23 mouse cellular contexts compared by ENCODE assay signal in the genomic region with DNA sequence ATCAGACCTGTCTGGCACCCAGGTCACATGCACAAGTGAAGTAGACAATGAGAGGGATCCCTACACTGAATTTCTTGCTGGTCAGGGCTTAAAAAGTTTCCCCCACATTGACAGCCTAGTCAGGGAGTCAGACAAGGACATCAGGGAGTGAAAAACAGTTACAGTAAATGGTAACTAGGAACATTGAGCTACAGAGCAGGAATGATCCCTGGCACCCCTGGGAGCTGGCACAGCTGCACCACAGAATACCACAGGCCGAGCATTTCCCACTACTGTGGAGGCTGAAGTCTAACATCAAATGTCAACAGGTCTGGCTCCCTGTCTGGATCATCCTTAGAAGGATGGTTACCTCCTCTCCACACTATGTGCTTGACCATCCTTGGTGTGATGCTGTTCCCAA.
"Had no signal": no experiment of that assay in that cellular context is flagged by ENCODE, and none has a peak within 500 bp of the region (broad histone marks: within the 10 kb centered on the region; RNA-seq: fewer than 3 reads in every experiment).

No protein-coding gene starts in this region.

- ATAC-seq: hindbrain, embryonic 16.5 days; inflammation-experienced regulatory T-cells, adult 6 months; intestine, embryonic 15.5 days; intestine, postnatal 0 days had no signal

- H3K36me3 ChIP-seq: heart, embryonic 13.5 days; heart, embryonic 15.5 days; hindbrain, embryonic 13.5 days; intestine, embryonic 15.5 days; limb, embryonic 10.5 days; limb, embryonic 12.5 days; liver, embryonic 13.5 days; liver, embryonic 15.5 days had no signal

- H3K27ac ChIP-seq: heart, adult 2 months; heart, embryonic 13.5 days; heart, embryonic 15.5 days; hindbrain, embryonic 13.5 days; intestine, embryonic 15.5 days; kidney, postnatal 0 days; layer of hippocampus, adult 2 months; left cerebral cortex, adult 2 months; limb, embryonic 10.5 days; limb, embryonic 12.5 days; liver, embryonic 13.5 days; liver, embryonic 15.5 days had no signal

- H3K9me3 ChIP-seq: heart, embryonic 13.5 days; heart, embryonic 15.5 days; hindbrain, embryonic 13.5 days; intestine, embryonic 15.5 days; limb, embryonic 10.5 days; limb, embryonic 12.5 days; liver, embryonic 13.5 days; liver, embryonic 15.5 days had no signal

- H3K4me1 ChIP-seq: heart, embryonic 13.5 days; heart, embryonic 15.5 days; hindbrain, embryonic 13.5 days; intestine, embryonic 15.5 days; limb, embryonic 10.5 days; limb, embryonic 12.5 days; liver, embryonic 13.5 days; liver, embryonic 15.5 days had no signal

- DNase-seq: gastrocnemius, postnatal 14 days; gastrocnemius, postnatal 36 days; heart, adult 11 months; heart, adult 2 months; heart, postnatal 14 days; heart, postnatal 36 days; liver; liver, embryonic 13.5 days had no signal

- H3K4me2 ChIP-seq: heart, embryonic 11.5 days; heart, embryonic 13.5 days; heart, embryonic 15.5 days; hindbrain, embryonic 13.5 days; intestine, embryonic 15.5 days; limb, embryonic 12.5 days; liver, embryonic 11.5 days; liver, embryonic 13.5 days; liver, embryonic 15.5 days had no signal

- H3K9ac ChIP-seq: heart, embryonic 13.5 days; heart, embryonic 15.5 days; hindbrain, embryonic 13.5 days; intestine, embryonic 15.5 days; limb, embryonic 12.5 days; liver, embryonic 13.5 days; liver, embryonic 15.5 days had no signal

- H3K4me3 ChIP-seq: heart, adult 2 months; heart, embryonic 13.5 days; heart, embryonic 15.5 days; hindbrain, embryonic 13.5 days; intestine, embryonic 15.5 days; layer of hippocampus, adult 2 months; left cerebral cortex, adult 2 months; limb, embryonic 10.5 days; limb, embryonic 12.5 days; liver, embryonic 13.5 days; liver, embryonic 15.5 days had no signal

- H3K27me3 ChIP-seq: heart, embryonic 15.5 days; hindbrain, embryonic 13.5 days; intestine, embryonic 15.5 days; limb, embryonic 12.5 days; liver, embryonic 13.5 days; liver, embryonic 15.5 days had no signal
